Mouse (Mus musculus): ENCODE results near the gene Calm3. TPM values are rescaled to one million over a fixed set of nuclear protein-coding genes. Genes with fewer than 3 reads are reported as not detected.

Calm3 gene
- polyA plus RNA-seq (2015; fragmentation: Illumina TruSeq; extraction: RNeasy Lipid Tissue Mini Kit (QIAGEN cat#74804); ENCODE audit: low read depth, low replicate concordance): 1,467 TPM

GRCm38 (mm10) chr7:16924037-16924834, at the start of gene Calm3:
Calm3 (minus strand) TSS chr7:16924114.

GRCm38 (mm10) chr7:16959539-16960187, 35.7 kb upstream of the Calm3 start, which contains the start of gene Pnmal1:
Pnmal1 (plus strand) TSS chr7:16959679.

DNA sequence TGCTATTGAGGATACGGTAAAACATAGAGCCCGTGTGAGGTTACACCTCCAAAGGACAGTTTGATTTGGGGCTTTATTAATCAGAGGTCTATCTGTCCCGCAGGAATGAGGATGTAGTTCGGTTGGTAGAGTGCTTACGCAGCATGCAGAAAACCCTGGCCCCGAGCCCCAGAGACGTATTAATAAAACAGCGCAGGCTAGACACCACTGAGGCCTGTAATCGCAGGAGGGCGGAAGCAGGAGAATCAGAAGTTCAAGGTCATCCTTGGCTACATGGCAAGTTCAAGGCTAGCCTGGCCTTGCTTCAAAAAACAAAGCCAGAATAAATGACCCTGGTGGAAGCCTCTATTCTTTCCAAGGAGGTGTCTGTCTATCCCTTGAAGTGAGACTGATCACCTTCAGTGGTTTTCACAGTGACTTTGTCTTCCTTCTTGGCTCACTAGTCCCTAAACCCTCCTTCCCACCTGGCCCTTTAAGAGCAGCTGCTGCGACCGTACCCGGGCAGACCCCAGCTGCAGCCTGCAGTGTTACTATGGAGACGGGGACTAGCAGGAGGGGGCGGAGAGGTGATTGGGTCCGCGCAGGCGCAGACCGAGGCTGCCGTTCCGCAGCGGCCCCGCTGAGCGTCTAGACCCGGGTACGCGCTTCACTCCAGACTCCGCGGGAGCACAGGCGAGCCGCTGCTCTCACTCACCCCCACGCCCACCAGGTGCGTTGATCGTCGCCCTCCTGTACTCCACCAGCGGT, 20.3 kb upstream of the Calm3 start, which contains the start of gene Pnmal2:
Gene Pnmal2, plus strand, starts transcription at position 622 of the 747 bp plus-strand sequence.

DNA sequence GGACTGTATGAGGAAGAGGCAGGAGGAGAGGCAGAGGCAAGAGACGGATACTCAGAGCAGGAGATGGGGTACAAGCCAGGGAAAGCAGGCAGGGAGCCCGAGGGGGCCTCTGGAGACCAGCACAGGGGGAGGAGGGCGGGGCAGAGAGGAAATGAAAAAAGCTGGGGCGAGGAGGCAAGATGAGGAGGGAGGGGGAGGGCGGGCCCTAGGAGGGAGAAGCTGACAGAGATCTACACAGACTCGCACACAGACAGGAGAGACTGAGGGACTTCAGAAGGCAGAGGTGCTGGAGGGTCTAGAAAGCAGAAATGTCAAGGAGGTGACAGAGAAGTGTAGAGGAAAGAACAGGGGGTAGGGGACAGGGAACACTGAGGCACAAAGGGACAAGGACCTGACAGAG, 17.6 kb downstream of the Calm3 start, which contains the start of gene Ptgir:
Gene Ptgir, plus strand, starts transcription at position 210 of the 400 bp plus-strand sequence.

DNA sequence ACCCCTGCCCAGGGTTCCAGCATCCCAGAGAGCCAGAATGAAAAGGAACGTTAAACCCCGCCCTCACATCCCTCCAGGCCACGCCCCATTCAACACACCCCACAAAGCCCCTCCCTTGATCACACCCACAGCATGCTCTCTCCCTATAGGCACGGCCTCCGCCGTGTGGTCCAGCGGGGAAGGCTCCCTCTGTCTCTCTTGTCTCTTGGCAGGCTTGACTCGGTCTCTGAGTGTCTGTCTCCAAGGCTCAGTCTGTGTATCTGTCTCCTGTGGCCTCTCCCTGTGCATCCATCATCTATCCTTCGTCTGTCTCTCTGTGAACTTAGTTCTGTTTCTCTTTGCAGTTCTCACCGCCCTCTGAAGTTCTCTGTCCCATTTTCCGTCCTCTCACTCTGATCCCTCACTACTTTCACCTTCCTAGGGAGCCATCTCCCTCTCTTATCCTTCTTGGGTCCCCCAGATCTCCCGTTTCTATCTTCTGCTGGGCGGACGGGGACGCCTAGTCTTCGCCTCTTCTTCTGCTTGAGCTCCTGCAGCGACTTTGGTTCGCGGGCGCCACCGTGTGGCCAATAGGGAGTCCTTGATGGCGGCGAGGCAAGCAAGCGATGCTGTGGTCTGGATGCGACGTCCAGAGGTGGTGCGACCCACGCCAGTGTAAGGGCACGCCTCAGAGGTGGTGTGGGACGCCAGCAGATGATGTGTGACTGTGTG, 32.1 kb downstream of the Calm3 start, which contains the start of gene Gng8:
Gene Gng8, plus strand, starts transcription at position 146 of the 711 bp plus-strand sequence.

DNA sequence AGATGAGACGGTGACA, 48.8 kb downstream of the Calm3 start, which contains the start of gene Dact3:
Gene Dact3, plus strand, starts transcription at position 8 of the 16 bp plus-strand sequence.

Other genes with a start within 250 kb of the Calm3 start
- gene Ceacam15, start 248.4 kb downstream of the Calm3 start, polyA plus RNA-seq (2015; fragmentation: Illumina TruSeq; extraction: RNeasy Lipid Tissue Mini Kit (QIAGEN cat#74804); ENCODE audit: low read depth, low replicate concordance): not detected
- gene Ceacam9, start 202.2 kb downstream of the Calm3 start, polyA plus RNA-seq (2015; fragmentation: Illumina TruSeq; extraction: RNeasy Lipid Tissue Mini Kit (QIAGEN cat#74804); ENCODE audit: low read depth, low replicate concordance): 0.55 TPM
- gene Ap2s1, start 185.7 kb downstream of the Calm3 start, polyA plus RNA-seq (2015; fragmentation: Illumina TruSeq; extraction: RNeasy Lipid Tissue Mini Kit (QIAGEN cat#74804); ENCODE audit: low read depth, low replicate concordance): 421 TPM
- 2.6 TPM for gene Slc1a5, start 142.8 kb downstream of the Calm3 start, polyA plus RNA-seq (2015; fragmentation: Illumina TruSeq; extraction: RNeasy Lipid Tissue Mini Kit (QIAGEN cat#74804); ENCODE audit: low read depth, low replicate concordance)
- 165 TPM for gene Strn4, start 108.2 kb downstream of the Calm3 start, polyA plus RNA-seq (2015; fragmentation: Illumina TruSeq; extraction: RNeasy Lipid Tissue Mini Kit (QIAGEN cat#74804); ENCODE audit: low read depth, low replicate concordance)
- gene Fkrp, start 107.4 kb downstream of the Calm3 start, polyA plus RNA-seq (2015; fragmentation: Illumina TruSeq; extraction: RNeasy Lipid Tissue Mini Kit (QIAGEN cat#74804); ENCODE audit: low read depth, low replicate concordance): 36.4 TPM
- gene Prkd2, start 81.2 kb downstream of the Calm3 start, polyA plus RNA-seq (2015; fragmentation: Illumina TruSeq; extraction: RNeasy Lipid Tissue Mini Kit (QIAGEN cat#74804); ENCODE audit: low read depth, low replicate concordance): 4.0 TPM
- gene Dact3, start 48.8 kb downstream of the Calm3 start, polyA plus RNA-seq (2015; fragmentation: Illumina TruSeq; extraction: RNeasy Lipid Tissue Mini Kit (QIAGEN cat#74804); ENCODE audit: low read depth, low replicate concordance): 69.7 TPM
- gene Gng8, start 32.3 kb downstream of the Calm3 start, polyA plus RNA-seq (2015; fragmentation: Illumina TruSeq; extraction: RNeasy Lipid Tissue Mini Kit (QIAGEN cat#74804); ENCODE audit: low read depth, low replicate concordance): 5.7 TPM
- not detected for gene Ptgir, start 17.6 kb downstream of the Calm3 start, polyA plus RNA-seq (2015; fragmentation: Illumina TruSeq; extraction: RNeasy Lipid Tissue Mini Kit (QIAGEN cat#74804); ENCODE audit: low read depth, low replicate concordance)
- 160 TPM for gene Pnmal2, start 20.6 kb upstream of the Calm3 start, polyA plus RNA-seq (2015; fragmentation: Illumina TruSeq; extraction: RNeasy Lipid Tissue Mini Kit (QIAGEN cat#74804); ENCODE audit: low read depth, low replicate concordance)
- 101 TPM for gene Pnmal1, start 35.6 kb upstream of the Calm3 start, polyA plus RNA-seq (2015; fragmentation: Illumina TruSeq; extraction: RNeasy Lipid Tissue Mini Kit (QIAGEN cat#74804); ENCODE audit: low read depth, low replicate concordance)
- 64.6 TPM for gene Gm42372, start 59.0 kb upstream of the Calm3 start, polyA plus RNA-seq (2015; fragmentation: Illumina TruSeq; extraction: RNeasy Lipid Tissue Mini Kit (QIAGEN cat#74804); ENCODE audit: low read depth, low replicate concordance)
- gene Ccdc8, start 68.6 kb upstream of the Calm3 start, polyA plus RNA-seq (2015; fragmentation: Illumina TruSeq; extraction: RNeasy Lipid Tissue Mini Kit (QIAGEN cat#74804); ENCODE audit: low read depth, low replicate concordance): 1.8 TPM
- 131 TPM for gene Ppp5c, start 103.8 kb upstream of the Calm3 start, polyA plus RNA-seq (2015; fragmentation: Illumina TruSeq; extraction: RNeasy Lipid Tissue Mini Kit (QIAGEN cat#74804); ENCODE audit: low read depth, low replicate concordance)
- 0.97 TPM for gene Hif3a, start 138.3 kb upstream of the Calm3 start, polyA plus RNA-seq (2015; fragmentation: Illumina TruSeq; extraction: RNeasy Lipid Tissue Mini Kit (QIAGEN cat#74804); ENCODE audit: low read depth, low replicate concordance)
- gene Psg16, start 149.9 kb upstream of the Calm3 start, polyA plus RNA-seq (2015; fragmentation: Illumina TruSeq; extraction: RNeasy Lipid Tissue Mini Kit (QIAGEN cat#74804); ENCODE audit: low read depth, low replicate concordance): 3.4 TPM
- not detected for gene Ceacam3, start 226.2 kb upstream of the Calm3 start, polyA plus RNA-seq (2015; fragmentation: Illumina TruSeq; extraction: RNeasy Lipid Tissue Mini Kit (QIAGEN cat#74804); ENCODE audit: low read depth, low replicate concordance)

All from brain, adult 10 weeks (tissue).